Comparison of ENCODE assay signal across 27 mouse cellular contexts in genomic region chr7:142794481-142794880, GRCm38 (mm10). TPM values are rescaled to one million over a fixed set of nuclear protein-coding genes. Genes with fewer than 3 reads are reported as not detected.
"Had no signal": no experiment of that assay in that cellular context is flagged by ENCODE, and none has a peak within 500 bp of the region (broad histone marks: within the 10 kb centered on the region; RNA-seq: fewer than 3 reads in every experiment).

No protein-coding gene starts in this region.

- H3K36me3 ChIP-seq: limb, embryonic 12.5 days; lung, embryonic 15.5 days; midbrain, embryonic 13.5 days had no signal

- H3K4me3 ChIP-seq: left cerebral cortex, adult 2 months; limb, embryonic 12.5 days; lung, embryonic 15.5 days; midbrain, embryonic 13.5 days had no signal

- H3K4me2 ChIP-seq: limb, embryonic 12.5 days; liver, embryonic 11.5 days; lung, embryonic 15.5 days; midbrain, embryonic 13.5 days had no signal

- H3K9ac ChIP-seq: limb, embryonic 12.5 days; liver, embryonic 14.5 days; lung, embryonic 15.5 days; midbrain, embryonic 13.5 days had no signal

- H3K9me3 ChIP-seq: limb, embryonic 12.5 days; lung, embryonic 15.5 days; midbrain, embryonic 13.5 days had no signal

- H3K27me3 ChIP-seq: limb, embryonic 12.5 days; lung, embryonic 15.5 days; midbrain, embryonic 13.5 days had no signal

- ATAC-seq: intestine, postnatal 0 days; midbrain, embryonic 13.5 days had no signal

- H3K4me1 ChIP-seq: limb, embryonic 12.5 days; lung, embryonic 15.5 days had no signal

- H3K27ac ChIP-seq: left cerebral cortex, adult 2 months; limb, embryonic 12.5 days; liver, embryonic 14.5 days; lung, embryonic 15.5 days; midbrain, embryonic 13.5 days; stomach, postnatal 0 days had no signal

- DNase-seq: kidney, adult 2 months; kidney, postnatal 14 days; layer of hippocampus, postnatal 36 days; lung, adult 18-20 months; lung, postnatal 10 days; lung, postnatal 36 days; right cerebral cortex, postnatal 14 days; right cerebral cortex, postnatal 4 days; thymus, adult 2 months; thymus, postnatal 14 days had no signal

RNA-seq across cellular contexts. Expression of gene Ins2, which starts 51.3 kb away (rescaled TPM):
- total RNA-seq: layer of hippocampus, adult 8-10 months; layer of hippocampus, postnatal 10 days; layer of hippocampus, postnatal 36 days; left cerebral cortex, adult 2 months; left cerebral cortex, postnatal 10 days; left cerebral cortex, postnatal 36 days; midbrain, postnatal 0 days had no signal
- polyA plus RNA-seq: large intestine, adult 2 months; limb, embryonic 12.5 days; liver, embryonic 11.5 days; lung, embryonic 15.5 days; midbrain, embryonic 13.5 days; neural tube, embryonic 11.5 days; neural tube, embryonic 14.5 days; stomach, embryonic 14.5 days had no signal
